Mouse (Mus musculus): Measurements from ENCODE around the gene Fbxw4. TPM values are rescaled to one million over a fixed set of nuclear protein-coding genes. Genes with fewer than 3 reads are reported as not detected.

Gene Fbxw4
- polyA plus RNA-seq, 1 experiment from 2014 or later: 5.5 TPM

GRCm38 (mm10) chr19:45675720-45676581, 15.8 kb upstream of the Fbxw4 start:
- Histone ChIP-seq H3K27ac (peak overlapping the region; percentile 78), H3K27me3 (ENCODE audit: insufficient read depth, poor library complexity, severe bottlenecking) (peaks cover 10% of the 10 kb centered on the region; the same call in 1 of the 2 replicates), H3K36me3 (no peaks in the 10 kb centered on the region), H3K9me3 (no peaks in the 10 kb centered on the region), H3K4me3 (peak overlapping the region; percentile 56), H3K4me1 (peaks cover 6% of the 10 kb centered on the region)
- DNase-seq (ENCODE audit: low spot score): no peak
- WGBS: under 1% methylated on average over 38 of the region's 38 CpGs

GRCm38 (mm10) chr19:45675196-45675595, 15.1 kb upstream of the Fbxw4 start:
- no peaks in the 10 kb centered on the region for H3K9me3 ChIP-seq
- H3K4me1 ChIP-seq: peaks cover 6% of the 10 kb centered on the region
- H3K27ac ChIP-seq: no peak overlapping the region
- H3K36me3 ChIP-seq: no peaks in the 10 kb centered on the region
- H3K4me3 ChIP-seq: peak overlapping the region; percentile 56
- WGBS: 22% methylated on average over 5 of the region's 5 CpGs
- no peak for DNase-seq (ENCODE audit: low spot score)
- peaks cover 10% of the 10 kb centered on the region; the same call in 1 of the 2 replicates for H3K27me3 ChIP-seq (ENCODE audit: insufficient read depth, poor library complexity, severe bottlenecking)

GRCm38 (mm10) chr19:45672971-45673370, 12.9 kb upstream of the Fbxw4 start:
- WGBS: 87% methylated on average over 9 of the region's 9 CpGs
- Histone ChIP-seq H3K27ac (no peak overlapping the region), H3K27me3 (ENCODE audit: insufficient read depth, poor library complexity, severe bottlenecking) (peaks cover 10% of the 10 kb centered on the region; the same call in 1 of the 2 replicates), H3K9me3 (no peaks in the 10 kb centered on the region), H3K4me1 (peaks cover 6% of the 10 kb centered on the region), H3K4me3 (no peak overlapping the region), H3K36me3 (no peaks in the 10 kb centered on the region)
- DNase-seq (ENCODE audit: low spot score): no peak

- WGBS: 89% methylated on average over 4 of the region's 4 CpGs
- Histone ChIP-seq H3K9me3 (no peaks in the 10 kb centered on the region), H3K4me3 (no peak overlapping the region), H3K27me3 (ENCODE audit: insufficient read depth, poor library complexity, severe bottlenecking) (peaks cover 6% of the 10 kb centered on the region; the same call in 1 of the 2 replicates), H3K36me3 (no peaks in the 10 kb centered on the region), H3K27ac (no peak overlapping the region), H3K4me1 (no peaks in the 10 kb centered on the region)
- DNase-seq (ENCODE audit: low spot score): no peak
Measured at GRCm38 (mm10) chr19:45668986-45669385, 8.9 kb upstream of the Fbxw4 start.

- Histone ChIP-seq H3K27me3 (ENCODE audit: insufficient read depth, poor library complexity, severe bottlenecking) (no peaks in the 10 kb centered on the region), H3K4me3 (no peak overlapping the region), H3K27ac (no peak overlapping the region), H3K36me3 (no peaks in the 10 kb centered on the region), H3K4me1 (peaks cover 11% of the 10 kb centered on the region; the same call in 1 of the 2 replicates), H3K9me3 (no peaks in the 10 kb centered on the region)
- DNase-seq (ENCODE audit: low spot score): no peak
- 67% methylated on average over 2 of the region's 2 CpGs for WGBS
Measured at GRCm38 (mm10) chr19:45663851-45664250, 3.7 kb upstream of the Fbxw4 start.

- no peak for DNase-seq (ENCODE audit: low spot score)
Measured at GRCm38 (mm10) chr19:45660503-45660790, 335 bp upstream of the Fbxw4 start.

GRCm38 (mm10) chr19:45659301-45659737, 793 bp downstream of the Fbxw4 start:
- Histone ChIP-seq H3K9me3 (no peaks in the 10 kb centered on the region), H3K4me3 (peak overlapping the region; percentile 93), H3K27me3 (ENCODE audit: insufficient read depth, poor library complexity, severe bottlenecking) (no peaks in the 10 kb centered on the region), H3K27ac (peak overlapping the region; percentile 100), H3K4me1 (peaks cover 37% of the 10 kb centered on the region), H3K36me3 (no peaks in the 10 kb centered on the region)
- under 1% methylated on average over 18 of the region's 18 CpGs for WGBS
- peak; percentile 80 for DNase-seq (ENCODE audit: low spot score)

More at GRCm38 (mm10) chr19:45660503-45660790, 335 bp upstream of the Fbxw4 start:
- 23% methylated on average over 18 of the region's 18 CpGs for WGBS
- H3K4me3 ChIP-seq: peak overlapping the region; percentile 93
- H3K27me3 ChIP-seq (ENCODE audit: insufficient read depth, poor library complexity, severe bottlenecking): no peaks in the 10 kb centered on the region
- peak overlapping the region; percentile 100 for H3K27ac ChIP-seq
- no peaks in the 10 kb centered on the region for H3K36me3 ChIP-seq
- no peaks in the 10 kb centered on the region for H3K9me3 ChIP-seq
- peaks cover 36% of the 10 kb centered on the region for H3K4me1 ChIP-seq

GRCm38 (mm10) chr19:45658556-45659268, 1.4 kb downstream of the Fbxw4 start:
- Histone ChIP-seq H3K36me3 (no peaks in the 10 kb centered on the region), H3K4me1 (peaks cover 37% of the 10 kb centered on the region), H3K9me3 (no peaks in the 10 kb centered on the region), H3K4me3 (peak overlapping the region; percentile 93), H3K27me3 (ENCODE audit: insufficient read depth, poor library complexity, severe bottlenecking) (no peaks in the 10 kb centered on the region), H3K27ac (peak overlapping the region; percentile 100)
- DNase-seq (ENCODE audit: low spot score): no peak
- WGBS: 68% methylated on average over 10 of the region's 10 CpGs

- no peak for DNase-seq (ENCODE audit: low spot score)
Measured at GRCm38 (mm10) chr19:45657828-45658227, 2.3 kb downstream of the Fbxw4 start.

GRCm38 (mm10) chr19:45656810-45657595, 3.1 kb downstream of the Fbxw4 start:
- no peak for DNase-seq (ENCODE audit: low spot score)
- no peak overlapping the region for H3K4me3 ChIP-seq
- peaks cover 51% of the 10 kb centered on the region for H3K4me1 ChIP-seq
- H3K27ac ChIP-seq: 0 out of 2 replicates have a peak overlapping the region, but pooled peaks have one; percentile 16
- H3K27me3 ChIP-seq (ENCODE audit: insufficient read depth, poor library complexity, severe bottlenecking): no peaks in the 10 kb centered on the region
- H3K36me3 ChIP-seq: no peaks in the 10 kb centered on the region
- no peaks in the 10 kb centered on the region for H3K9me3 ChIP-seq
- 62% methylated on average over 8 of the region's 8 CpGs for WGBS

More at GRCm38 (mm10) chr19:45657828-45658227, 2.3 kb downstream of the Fbxw4 start:
- Histone ChIP-seq H3K27me3 (ENCODE audit: insufficient read depth, poor library complexity, severe bottlenecking) (no peaks in the 10 kb centered on the region), H3K36me3 (no peaks in the 10 kb centered on the region), H3K27ac (no peak overlapping the region), H3K4me3 (no peak overlapping the region), H3K9me3 (no peaks in the 10 kb centered on the region), H3K4me1 (peaks cover 44% of the 10 kb centered on the region)
- WGBS: 86% methylated on average over 1 of the region's 1 CpGs

GRCm38 (mm10) chr19:45655870-45656269, 4.2 kb downstream of the Fbxw4 start:
- Histone ChIP-seq H3K4me3 (no peak overlapping the region), H3K27ac (peak overlapping the region; percentile 62; the same call in 1 of the 2 replicates), H3K27me3 (ENCODE audit: insufficient read depth, poor library complexity, severe bottlenecking) (no peaks in the 10 kb centered on the region), H3K36me3 (no peaks in the 10 kb centered on the region), H3K9me3 (no peaks in the 10 kb centered on the region), H3K4me1 (peaks cover 50% of the 10 kb centered on the region)
- DNase-seq (ENCODE audit: low spot score): no peak
- WGBS: 59% methylated on average over 8 of the region's 8 CpGs

GRCm38 (mm10) chr19:45653986-45654385, 6.1 kb downstream of the Fbxw4 start:
- Histone ChIP-seq H3K27ac (no peak overlapping the region), H3K4me3 (no peak overlapping the region), H3K36me3 (peaks cover 3% of the 10 kb centered on the region; the same call in 1 of the 2 replicates), H3K4me1 (peaks cover 42% of the 10 kb centered on the region), H3K27me3 (ENCODE audit: insufficient read depth, poor library complexity, severe bottlenecking) (no peaks in the 10 kb centered on the region), H3K9me3 (no peaks in the 10 kb centered on the region)
- WGBS: 81% methylated on average over 6 of the region's 6 CpGs
- no peak for DNase-seq (ENCODE audit: low spot score)
